Mouse (Mus musculus) layer of hippocampus, adult 8-10 months (tissue): Measurements from ENCODE around the gene Cdh4. TPM values are rescaled to one million over a fixed set of nuclear protein-coding genes. Genes with fewer than 3 reads are reported as not detected.
A peak's percentile ranks its signal among the peaks of the same experiment; 100 is the strongest.

Experiments used
- DNase-seq, 2 experiments: peaks; one replicate each; pipeline ENCODE4 v3.0.0; 2022; ENCODE audit warnings: low spot score in 2 of 2
- total RNA-seq, 4 experiments: library from RNA; stranded (reverse); gene quantifications; 2 replicates each; pipeline ENCODE4 v1.2.4; 2022

Cdh4 gene
- total RNA-seq, 4 experiments from 2014 or later = 8.0 to 10.1 (median 9.0) TPM

- no peak for DNase-seq
Measured at GRCm38 (mm10) chr2:179722776-179723386, 280.6 kb downstream of the Cdh4 start.

GRCm38 (mm10) chr2:179723401-179723800 is 281.2 kb downstream of the Cdh4 start:
- no peak for DNase-seq

GRCm38 (mm10) chr2:179729002-179729401 is 286.8 kb downstream of the Cdh4 start:
- no peak for DNase-seq

GRCm38 (mm10) chr2:179729802-179730201 is 287.6 kb downstream of the Cdh4 start:
- DNase-seq = no peak

- no peak for DNase-seq
Measured at GRCm38 (mm10) chr2:179733141-179733831, 291.1 kb downstream of the Cdh4 start.

- DNase-seq = no peak
Measured at GRCm38 (mm10) chr2:179742419-179742818, 300.2 kb downstream of the Cdh4 start.

GRCm38 (mm10) chr2:179742828-179743227 is 300.6 kb downstream of the Cdh4 start:
- no peak for DNase-seq

- no peak for DNase-seq
Measured at GRCm38 (mm10) chr2:179746491-179746890, 304.3 kb downstream of the Cdh4 start.

GRCm38 (mm10) chr2:179749399-179749798 is 307.2 kb downstream of the Cdh4 start:
- DNase-seq = no peak

GRCm38 (mm10) chr2:179753811-179754210 is 311.6 kb downstream of the Cdh4 start:
- no peak for DNase-seq

- no peak for DNase-seq
Measured at GRCm38 (mm10) chr2:179754776-179755175, 312.5 kb downstream of the Cdh4 start.

GRCm38 (mm10) chr2:179761718-179762441 is 319.6 kb downstream of the Cdh4 start:
- DNase-seq = no peak

GRCm38 (mm10) chr2:179762521-179763305 is 320.5 kb downstream of the Cdh4 start:
- DNase-seq = peak; percentile 36 to 44

GRCm38 (mm10) chr2:179764460-179764859 is 322.2 kb downstream of the Cdh4 start:
- DNase-seq = no peak

- no peak for DNase-seq
Measured at GRCm38 (mm10) chr2:179766664-179767526, 324.7 kb downstream of the Cdh4 start.

- DNase-seq = no peak
Measured at GRCm38 (mm10) chr2:179767527-179767849, 325.3 kb downstream of the Cdh4 start.

- peak in 1 of 2 experiments; percentile 25 for DNase-seq
Measured at GRCm38 (mm10) chr2:179769137-179769536, 326.9 kb downstream of the Cdh4 start.

GRCm38 (mm10) chr2:179769943-179770342 is 327.7 kb downstream of the Cdh4 start:
- no peak for DNase-seq

- no peak for DNase-seq
Measured at GRCm38 (mm10) chr2:179774440-179775110, 332.3 kb downstream of the Cdh4 start.

GRCm38 (mm10) chr2:179775999-179776705 is 333.9 kb downstream of the Cdh4 start:
- DNase-seq = no peak
